Mouse (Mus musculus) C2C12 (cell line): ENCODE measurements around the gene Tgfb2. TPM values are rescaled to one million over a fixed set of nuclear protein-coding genes. Genes with fewer than 3 reads are reported as not detected.

Source experiments
- H3K27me3 ChIP-seq: one replicate; pipeline ENCODE4 v1.6.1; 2011; ENCODE audit not compliant: control insufficient read depth, insufficient read depth, insufficient read length
- H3K36me3 ChIP-seq: one replicate; pipeline ENCODE4 v1.6.1; 2011; ENCODE audit not compliant: control insufficient read depth, insufficient read depth
- H3K4me3 ChIP-seq: one replicate; pipeline ENCODE4 v1.5.1; 2011; ENCODE audit warnings: mild to moderate bottlenecking, control low read depth; ENCODE audit not compliant: poor library complexity, insufficient read depth, severe bottlenecking
- H3K79me2 ChIP-seq: one replicate; pipeline ENCODE4 v1.6.1; 2011; ENCODE audit not compliant: control insufficient read depth, insufficient read depth
- H3K79me3 ChIP-seq: one replicate; pipeline ENCODE4 v1.6.1; 2011; ENCODE audit warnings: low read depth, control low read depth
- H3ac ChIP-seq: one replicate; pipeline ENCODE3; 2011; ENCODE audit warnings: low read depth; ENCODE audit not compliant: control insufficient read depth, insufficient read length
- CEBPB ChIP-seq: IDR thresholded peaks from one replicate; pipeline ENCODE4 v1.6.1; 2011; ENCODE audit warnings: low read depth, mild to moderate bottlenecking, control low read depth, moderate library complexity
- CTCF ChIP-seq: IDR thresholded peaks from one replicate; pipeline ENCODE4 v1.5.1; 2011; ENCODE audit not compliant: control insufficient read depth, insufficient read depth, insufficient read length
- FOSL1 ChIP-seq: IDR thresholded peaks from one replicate; pipeline ENCODE4 v1.8.0; 2011; ENCODE audit warnings: mild to moderate bottlenecking, low read length; ENCODE audit not compliant: poor library complexity, insufficient read depth, severe bottlenecking
- MAX ChIP-seq: IDR thresholded peaks from one replicate; pipeline ENCODE4 v1.6.1; 2011; ENCODE audit warnings: mild to moderate bottlenecking, control low read depth
- MYOD1 ChIP-seq: IDR thresholded peaks from one replicate; pipeline ENCODE4 v1.6.1; 2011; ENCODE audit warnings: low read depth; ENCODE audit not compliant: control insufficient read depth, insufficient read length
- MYOG ChIP-seq: IDR thresholded peaks from one replicate; pipeline ENCODE4 v1.6.1; 2011; ENCODE audit not compliant: control insufficient read depth, insufficient read length; ENCODE audit errors: extremely low read depth
- USF1 ChIP-seq: IDR thresholded peaks from one replicate; pipeline ENCODE4 v1.6.1; 2011; ENCODE audit warnings: low read depth, mild to moderate bottlenecking, control low read depth, moderate library complexity
- polyA plus RNA-seq: library from polyadenylated mRNA; unstranded; fragments of >200 nt; fragmentation: generic; extraction: Trizol; gene quantifications from one replicate; pipeline ENCODE4 v1.2.1, GENCODE M21; 2012; ENCODE audit warnings: missing spikeins

Tgfb2 gene
- polyA plus RNA-seq, 1 experiment, result 1.8 TPM

DNA sequence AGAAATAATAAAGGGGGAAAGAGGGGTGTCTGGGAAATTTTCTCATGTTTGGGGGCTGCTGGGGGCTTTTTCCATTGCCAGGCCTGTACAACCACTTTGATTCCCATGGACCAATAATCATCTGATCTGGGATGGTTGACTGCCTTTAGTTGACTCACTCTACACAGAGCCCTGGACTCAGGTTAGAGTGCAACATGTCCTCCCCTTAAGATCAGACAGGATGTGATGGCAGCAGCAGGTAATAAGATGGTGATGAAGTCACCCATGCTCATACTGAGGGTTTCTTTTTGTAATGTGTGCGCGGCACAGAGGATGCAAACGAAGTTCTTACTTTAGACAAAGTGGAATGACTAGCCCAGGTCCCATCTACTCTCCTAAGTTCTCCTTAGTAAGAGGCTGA is 84.0 kb downstream of the Tgfb2 start:
- H3K79me3 ChIP-seq, result no peaks in the 10 kb centered on the region
- no peak overlapping the region for H3K4me3 ChIP-seq
- no peak for TF ChIP-seq MYOG
- TF ChIP-seq MAX, result no peak
- no peak for TF ChIP-seq MYOD1
- no peak for TF ChIP-seq CTCF
- TF ChIP-seq CEBPB, result no peak
- TF ChIP-seq FOSL1, result no peak
- TF ChIP-seq USF1, result no peak
- no peaks in the 10 kb centered on the region for H3K79me2 ChIP-seq
- H3K36me3 ChIP-seq, result no peaks in the 10 kb centered on the region
- H3K27me3 ChIP-seq, result no peaks in the 10 kb centered on the region
- no peak overlapping the region for H3ac ChIP-seq

DNA sequence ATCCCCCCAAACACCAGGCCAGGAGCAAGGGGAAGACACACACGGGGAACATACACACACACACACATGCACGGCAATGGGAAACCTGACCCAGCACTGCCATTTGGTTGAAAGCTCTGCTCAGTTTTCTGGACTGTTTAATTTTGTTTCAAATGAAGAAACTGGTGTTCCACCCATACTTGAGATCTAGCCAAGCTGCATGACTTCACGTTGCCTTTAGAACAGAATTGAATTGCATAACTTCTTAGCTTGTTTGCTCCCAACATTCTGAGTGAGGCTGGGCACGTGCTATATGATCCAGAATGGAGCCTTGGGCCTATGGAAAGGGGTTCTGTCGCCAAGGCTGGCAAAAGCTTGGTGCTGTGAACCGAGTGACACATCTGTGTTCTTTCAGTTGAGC is 87.5 kb downstream of the Tgfb2 start:
- no peaks in the 10 kb centered on the region for H3K27me3 ChIP-seq
- TF ChIP-seq MYOD1 (no peak), MYOG (no peak), CEBPB (no peak), CTCF (no peak)

GRCm38 (mm10) chr1:186611371-186611770 is 94.4 kb downstream of the Tgfb2 start:
- H3ac ChIP-seq, result no peak overlapping the region
- TF ChIP-seq MYOD1, result no peak
- TF ChIP-seq MYOG, result no peak
- no peak for TF ChIP-seq FOSL1
- no peak for TF ChIP-seq CEBPB
- TF ChIP-seq USF1, result no peak
- TF ChIP-seq CTCF, result no peak
- no peak for TF ChIP-seq MAX
- H3K4me3 ChIP-seq, result no peak overlapping the region
- H3K79me3 ChIP-seq, result no peaks in the 10 kb centered on the region
- no peaks in the 10 kb centered on the region for H3K27me3 ChIP-seq
- H3K79me2 ChIP-seq, result no peaks in the 10 kb centered on the region
- no peaks in the 10 kb centered on the region for H3K36me3 ChIP-seq

More for the DNA sequence above, 87.5 kb downstream of the Tgfb2 start:
- Histone ChIP-seq H3K79me2 (no peaks in the 10 kb centered on the region), H3K36me3 (no peaks in the 10 kb centered on the region), H3ac (no peak overlapping the region), H3K4me3 (no peak overlapping the region), H3K79me3 (no peaks in the 10 kb centered on the region)

DNA sequence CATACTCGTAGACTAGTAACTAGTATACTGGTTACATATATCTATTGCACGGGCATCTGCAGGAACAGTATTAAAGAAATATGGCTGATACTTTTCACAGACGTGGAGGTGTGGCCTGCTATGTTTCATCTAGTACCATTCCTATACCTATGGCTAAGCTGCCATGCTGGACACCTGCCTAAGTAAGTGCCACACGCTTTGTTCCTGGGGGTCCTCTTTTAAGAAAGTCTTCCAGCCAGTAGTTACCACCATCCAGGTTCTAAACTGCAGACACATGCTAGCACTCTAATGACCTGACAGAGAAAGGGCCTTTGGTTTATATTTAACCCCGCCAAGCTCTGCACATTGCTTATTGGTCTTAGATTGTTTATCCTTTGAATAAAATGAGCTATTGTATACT is 95.3 kb downstream of the Tgfb2 start:
- H3K36me3 ChIP-seq, result no peaks in the 10 kb centered on the region
- no peak overlapping the region for H3ac ChIP-seq
- no peak overlapping the region for H3K4me3 ChIP-seq
- no peaks in the 10 kb centered on the region for H3K79me3 ChIP-seq
- no peaks in the 10 kb centered on the region for H3K27me3 ChIP-seq
- no peak for TF ChIP-seq MAX
- TF ChIP-seq MYOG, result no peak
- no peak for TF ChIP-seq FOSL1
- TF ChIP-seq CEBPB, result no peak
- TF ChIP-seq USF1, result no peak
- H3K79me2 ChIP-seq, result no peaks in the 10 kb centered on the region

DNA sequence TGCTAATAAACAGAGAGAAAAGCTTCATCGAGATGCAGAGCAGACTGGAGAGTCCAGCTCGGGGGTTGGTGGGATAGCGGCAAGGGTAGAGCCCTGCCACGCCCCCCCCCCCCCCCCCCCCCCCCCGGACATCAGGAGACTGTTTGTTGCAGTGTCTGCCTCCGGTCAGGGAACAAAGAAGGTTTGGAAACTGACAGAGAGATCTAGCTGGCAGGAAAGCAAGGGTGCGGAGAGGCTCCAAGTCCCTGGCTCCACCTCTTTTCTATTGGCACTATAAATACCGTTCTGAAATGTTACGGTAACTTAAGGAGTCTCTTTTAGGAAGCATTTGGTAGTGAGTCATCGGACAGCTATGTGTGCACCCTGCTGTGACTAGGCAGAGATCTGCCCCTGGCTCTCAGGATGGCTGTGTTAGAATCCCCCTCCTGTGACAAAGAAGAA is 96.0 kb downstream of the Tgfb2 start:
- H3K27me3 ChIP-seq, result no peaks in the 10 kb centered on the region
- H3ac ChIP-seq, result no peak overlapping the region
- no peaks in the 10 kb centered on the region for H3K36me3 ChIP-seq
- no peak for TF ChIP-seq MYOD1
- TF ChIP-seq FOSL1, result peak; percentile 91
- H3K79me3 ChIP-seq, result no peaks in the 10 kb centered on the region
- no peak overlapping the region for H3K4me3 ChIP-seq
- no peaks in the 10 kb centered on the region for H3K79me2 ChIP-seq

DNA sequence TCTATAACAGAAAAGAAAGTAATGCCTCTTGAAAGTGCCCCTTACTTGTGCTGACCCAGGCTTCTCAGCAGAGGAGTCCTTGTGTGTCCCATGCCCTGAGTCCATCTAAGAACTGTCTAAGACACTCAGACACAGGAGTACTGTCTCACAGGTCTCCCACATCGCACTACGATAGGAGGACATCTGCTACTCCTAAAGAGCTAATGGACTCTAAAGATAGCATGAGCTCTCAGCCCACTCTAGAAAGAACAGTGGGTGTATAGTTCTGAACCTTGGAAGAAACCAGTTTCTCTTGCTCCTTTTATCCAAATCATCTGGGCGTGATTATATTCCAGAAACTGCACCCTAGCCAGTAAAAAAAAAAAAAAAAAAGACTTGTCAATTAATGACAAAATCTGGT is 97.7 kb downstream of the Tgfb2 start:
- Histone ChIP-seq H3ac (no peak overlapping the region), H3K79me2 (no peaks in the 10 kb centered on the region), H3K4me3 (no peak overlapping the region), H3K36me3 (no peaks in the 10 kb centered on the region), H3K27me3 (no peaks in the 10 kb centered on the region), H3K79me3 (no peaks in the 10 kb centered on the region)
- no peak for TF ChIP-seq MAX
- TF ChIP-seq MYOG, result no peak
- no peak for TF ChIP-seq MYOD1
